Mouse (Mus musculus) liver, embryonic 14.5 days (tissue): Measurements from ENCODE around the gene Aip.

Experiments
- CTCF ChIP-seq: IDR thresholded peaks from 2 replicates; pipeline ENCODE4 v1.5.1; 2016; ENCODE audit warnings: antibody characterized with exemption, low read depth, control low read depth
- EP300 ChIP-seq: IDR thresholded peaks from 2 replicates; pipeline ENCODE4 v1.6.1; 2016; ENCODE audit warnings: antibody characterized with exemption, low read depth

DNA sequence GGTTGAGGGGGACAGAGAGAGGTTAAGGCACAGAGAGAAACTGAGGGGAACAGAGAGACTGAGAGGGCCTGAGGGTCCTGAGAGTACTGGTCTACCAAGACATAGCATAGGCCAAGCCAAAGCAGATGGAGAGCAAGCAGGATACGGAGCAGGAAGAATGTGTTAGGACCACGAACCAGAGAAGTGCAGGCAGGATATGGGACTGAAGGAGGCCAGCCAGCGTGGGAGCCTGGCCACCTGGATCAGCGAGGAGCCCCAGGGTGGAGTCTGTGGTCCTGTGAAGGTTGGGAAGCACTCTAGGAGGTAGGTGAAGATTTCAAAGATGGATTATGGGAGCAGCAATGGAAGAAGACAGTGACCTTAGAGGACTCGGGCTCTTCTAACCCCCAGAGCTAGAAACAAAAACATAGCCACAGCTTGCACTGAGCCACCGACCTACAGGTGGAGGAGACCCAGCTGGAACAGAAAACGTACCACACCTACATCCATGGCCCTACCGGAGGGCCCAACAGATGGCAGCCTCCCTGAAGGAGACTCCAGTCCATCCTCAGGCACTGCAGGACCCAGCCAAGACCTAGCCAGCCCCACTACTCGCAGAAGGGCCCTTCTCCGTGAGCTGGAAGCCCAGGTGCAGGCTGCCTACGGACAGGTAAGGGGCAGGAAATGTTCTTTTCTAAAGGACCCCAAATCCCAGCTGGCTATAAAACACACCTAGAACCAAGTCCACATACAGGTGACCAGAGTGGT lies 43.3 kb downstream of the Aip start:
- TF ChIP-seq CTCF (peak; percentile 3; the same call in 1 of the 2 replicates), EP300 (no peak)
